Mouse (Mus musculus) forebrain, embryonic 15.5 days (tissue): ENCODE results near the gene Apol7e. TPM values are rescaled to one million over a fixed set of nuclear protein-coding genes. Genes with fewer than 3 reads are reported as not detected.

ENCODE experiments used
- ATAC-seq: fragments of 200-750 bp; cut with Nextera tagmentation; replicated peaks from 2 replicates; pipeline ENCODE4 v1.8.0; 2017; ENCODE audit warnings: mild to moderate bottlenecking, moderate TSS enrichment, moderate library complexity
- H3K27ac ChIP-seq: fragments of 300-500 bp; sonication (generic); replicated peaks from 2 replicates; pipeline ENCODE4 v1.5.1; 2015; ENCODE audit warnings: mild to moderate bottlenecking, inconsistent platforms
- H3K27me3 ChIP-seq: fragments of 300-500 bp; sonication (generic); 2 replicates; pipeline ENCODE4 v1.6.1; 2015; ENCODE audit warnings: inconsistent platforms
- H3K36me3 ChIP-seq: fragments of 300-500 bp; sonication (generic); 2 replicates; pipeline ENCODE4 v1.6.1; 2015; ENCODE audit warnings: mild to moderate bottlenecking, inconsistent platforms
- H3K4me1 ChIP-seq: fragments of 300-500 bp; sonication (generic); 2 replicates; pipeline ENCODE4 v1.6.1; 2015; ENCODE audit warnings: inconsistent platforms
- H3K4me2 ChIP-seq: fragments of 300-500 bp; sonication (generic); replicated peaks from 2 replicates; pipeline ENCODE4 v1.6.1; 2015; ENCODE audit warnings: mild to moderate bottlenecking, inconsistent platforms
- H3K4me3 ChIP-seq: fragments of 300-500 bp; sonication (generic); 2 replicates; pipeline ENCODE4 v1.5.1; 2015; ENCODE audit warnings: mild to moderate bottlenecking, inconsistent platforms
- H3K9ac ChIP-seq: fragments of 300-500 bp; sonication (generic); replicated peaks from 2 replicates; pipeline ENCODE4 v1.6.1; 2015; ENCODE audit warnings: mild to moderate bottlenecking, inconsistent platforms
- H3K9me3 ChIP-seq: fragments of 300-500 bp; sonication (generic); 2 replicates; pipeline ENCODE4 v1.6.1; 2016; ENCODE audit warnings: inconsistent platforms
- WGBS: fragments of 180-500 bp; shearing (Covaris S2); methylation state at CpG from one replicate; pipeline ENCODE4 v1.1.7; 2015; ENCODE audit warnings: mixed read lengths; 5-methylcytosine and 5-hydroxymethylcytosine counted together
- polyA plus RNA-seq: library from polyadenylated mRNA; unstranded; fragments of >200 nt; fragmentation: Nextera tagmentation; extraction: Ambion mirVana; gene quantifications from 2 replicates; pipeline ENCODE4 v1.2.1, GENCODE M21; 2015

Gene Apol7e
- polyA plus RNA-seq, 1 experiment from 2014 or later: not detected

DNA sequence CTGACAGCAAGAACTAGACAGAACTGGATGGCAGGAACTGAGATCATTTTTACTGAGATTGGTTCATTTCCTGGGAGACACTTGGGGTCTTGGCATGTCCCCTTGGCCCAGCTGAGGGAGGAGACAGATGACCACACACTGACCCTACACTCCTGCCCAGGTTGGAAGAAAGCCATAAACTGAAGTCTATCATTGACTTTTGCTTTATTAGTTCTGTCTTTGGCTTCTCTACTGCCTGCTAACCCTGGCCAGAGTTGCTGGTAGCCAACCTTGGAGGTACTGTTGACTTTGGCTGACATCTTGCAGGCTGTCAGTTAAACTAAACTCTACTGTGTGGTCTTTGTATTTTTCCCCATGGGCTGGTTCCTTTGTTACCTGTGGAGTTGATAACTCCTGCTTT lies 46.4 kb downstream of the Apol7e start:
- H3K9ac ChIP-seq: no peak overlapping the region
- H3K36me3 ChIP-seq: no peaks in the 10 kb centered on the region
- H3K4me1 ChIP-seq: no peaks in the 10 kb centered on the region
- no peak overlapping the region for H3K4me3 ChIP-seq
- no peaks in the 10 kb centered on the region for H3K9me3 ChIP-seq
- no peak overlapping the region for H3K27ac ChIP-seq
- ATAC-seq: no peak
- no peaks in the 10 kb centered on the region for H3K27me3 ChIP-seq
- H3K4me2 ChIP-seq: no peak overlapping the region

DNA sequence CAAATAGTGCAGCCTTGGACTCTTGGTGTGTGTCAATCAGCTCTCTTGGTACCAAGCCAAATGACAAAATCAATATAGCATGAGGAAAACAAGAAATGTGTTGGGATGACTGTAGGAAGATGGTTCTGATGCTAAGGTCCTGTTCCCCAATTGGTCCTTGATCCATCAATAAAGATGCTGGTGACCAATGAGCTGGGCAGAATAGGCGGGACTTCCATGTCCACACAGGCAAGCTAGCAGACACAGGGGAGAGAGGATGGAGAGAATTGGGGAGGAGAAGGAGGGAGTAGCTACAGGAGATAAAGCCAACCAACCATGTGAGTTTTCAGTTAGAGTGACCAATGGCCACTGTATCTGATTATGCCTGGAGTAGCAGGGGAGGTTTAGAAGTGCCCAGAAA lies 47.7 kb downstream of the Apol7e start:
- no peak overlapping the region for H3K27ac ChIP-seq
- no peak overlapping the region for H3K4me3 ChIP-seq
- no peaks in the 10 kb centered on the region for H3K36me3 ChIP-seq
- H3K4me2 ChIP-seq: no peak overlapping the region
- 96% methylated on average over 1 of the region's 1 CpGs for WGBS
- ATAC-seq: no peak
- no peaks in the 10 kb centered on the region for H3K9me3 ChIP-seq
- no peak overlapping the region for H3K9ac ChIP-seq
- H3K4me1 ChIP-seq: no peaks in the 10 kb centered on the region
- H3K27me3 ChIP-seq: no peaks in the 10 kb centered on the region

DNA sequence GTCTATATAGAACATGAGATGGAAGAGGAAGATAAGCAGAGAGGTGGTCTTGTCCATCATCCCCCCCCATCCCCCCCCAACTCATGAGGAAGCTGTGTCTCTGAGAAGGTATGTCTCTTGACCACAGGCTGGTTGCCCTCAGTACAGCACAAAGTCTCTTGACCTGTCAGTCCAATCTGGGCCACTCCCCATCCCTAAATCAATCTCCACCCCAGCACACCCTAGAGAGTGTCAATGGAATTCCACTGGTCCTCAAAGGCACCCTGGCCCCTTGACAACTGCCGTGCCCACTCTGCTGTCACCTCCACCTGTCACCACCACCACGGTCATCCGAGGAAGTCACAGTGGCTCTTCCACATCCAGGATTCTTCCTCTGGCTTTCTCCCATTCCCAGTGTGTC lies 49.8 kb downstream of the Apol7e start:
- no peak overlapping the region for H3K4me3 ChIP-seq
- no peak for ATAC-seq
- no peaks in the 10 kb centered on the region for H3K36me3 ChIP-seq
- no peaks in the 10 kb centered on the region for H3K27me3 ChIP-seq
- H3K9me3 ChIP-seq: no peaks in the 10 kb centered on the region
- no peak overlapping the region for H3K9ac ChIP-seq
- H3K4me2 ChIP-seq: no peak overlapping the region
- no peaks in the 10 kb centered on the region for H3K4me1 ChIP-seq
- WGBS: 99% methylated on average over 3 of the region's 3 CpGs
- no peak overlapping the region for H3K27ac ChIP-seq

DNA sequence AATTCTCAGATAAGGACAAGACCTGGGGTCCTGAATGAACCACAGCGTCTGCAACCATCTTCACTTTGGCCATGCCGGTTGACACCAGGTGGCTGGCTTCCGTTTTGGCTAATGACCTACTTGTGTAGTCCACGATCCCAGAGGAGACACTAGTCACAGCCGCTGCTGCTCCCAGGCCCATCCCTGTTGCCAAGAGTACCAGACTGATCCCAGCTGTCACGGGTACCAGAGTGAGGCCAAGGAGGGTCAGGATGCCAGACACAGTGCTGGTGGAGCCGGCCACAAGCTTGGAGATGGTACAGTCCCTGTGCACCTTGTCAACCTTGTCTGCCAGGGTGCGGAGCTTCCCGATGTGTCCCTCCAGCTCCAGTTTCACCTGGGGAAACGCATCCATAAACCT lies 51.1 kb downstream of the Apol7e start:
- Histone ChIP-seq H3K27me3 (no peaks in the 10 kb centered on the region), H3K9me3 (no peaks in the 10 kb centered on the region), H3K27ac (no peak overlapping the region), H3K9ac (no peak overlapping the region), H3K4me2 (no peak overlapping the region), H3K4me1 (no peaks in the 10 kb centered on the region), H3K36me3 (no peaks in the 10 kb centered on the region), H3K4me3 (no peak overlapping the region)
- 93% methylated on average over 10 of the region's 10 CpGs for WGBS
- no peak for ATAC-seq

DNA sequence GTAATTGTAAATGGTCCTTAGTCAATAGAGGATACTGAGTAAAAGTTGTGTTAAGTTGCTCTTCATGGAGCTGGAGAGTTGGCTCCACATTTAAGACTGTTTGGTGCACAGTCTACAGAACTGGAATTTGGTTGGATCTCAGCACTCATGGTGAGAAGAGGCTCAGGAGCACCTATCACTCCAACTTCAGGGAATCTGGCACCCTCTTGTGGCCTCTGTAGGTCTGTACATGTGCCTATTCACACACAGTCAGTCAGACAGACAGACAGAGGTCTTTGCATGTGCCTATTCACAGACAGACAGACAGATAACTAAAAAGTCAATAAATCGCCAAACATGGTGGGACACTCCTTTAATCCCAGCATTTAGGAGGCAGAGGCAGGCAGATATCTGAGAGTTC lies 51.8 kb downstream of the Apol7e start:
- 35% methylated on average over 1 of the region's 1 CpGs for WGBS
- Histone ChIP-seq H3K4me2 (no peak overlapping the region), H3K4me1 (no peaks in the 10 kb centered on the region), H3K27ac (no peak overlapping the region), H3K27me3 (no peaks in the 10 kb centered on the region), H3K36me3 (no peaks in the 10 kb centered on the region), H3K9me3 (no peaks in the 10 kb centered on the region), H3K4me3 (no peak overlapping the region), H3K9ac (no peak overlapping the region)
- no peak for ATAC-seq

DNA sequence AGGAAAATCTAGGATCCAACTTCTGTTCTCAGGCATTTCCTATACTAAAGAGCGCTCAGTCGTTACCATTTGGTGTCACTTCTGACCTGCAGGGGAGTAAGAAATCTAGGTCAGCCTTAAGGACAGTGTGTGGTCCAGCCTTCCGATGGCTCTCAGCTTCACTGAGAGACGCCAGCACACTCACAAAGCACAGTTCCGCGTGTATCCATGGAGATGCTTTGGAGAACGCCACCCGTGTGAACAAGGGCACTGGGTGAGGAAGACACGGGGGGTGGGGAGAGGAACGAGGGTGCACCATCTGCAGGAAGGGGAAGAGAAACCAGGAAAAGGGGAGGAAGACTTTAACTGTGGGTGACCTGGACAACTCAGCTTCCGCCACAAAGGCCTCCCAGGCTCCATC lies 53.8 kb downstream of the Apol7e start:
- Histone ChIP-seq H3K4me2 (no peak overlapping the region), H3K27ac (no peak overlapping the region), H3K4me3 (no peak overlapping the region), H3K27me3 (no peaks in the 10 kb centered on the region), H3K4me1 (no peaks in the 10 kb centered on the region), H3K9ac (no peak overlapping the region), H3K9me3 (no peaks in the 10 kb centered on the region), H3K36me3 (no peaks in the 10 kb centered on the region)
- ATAC-seq: no peak
- WGBS: 60% methylated on average over 11 of the region's 11 CpGs

DNA sequence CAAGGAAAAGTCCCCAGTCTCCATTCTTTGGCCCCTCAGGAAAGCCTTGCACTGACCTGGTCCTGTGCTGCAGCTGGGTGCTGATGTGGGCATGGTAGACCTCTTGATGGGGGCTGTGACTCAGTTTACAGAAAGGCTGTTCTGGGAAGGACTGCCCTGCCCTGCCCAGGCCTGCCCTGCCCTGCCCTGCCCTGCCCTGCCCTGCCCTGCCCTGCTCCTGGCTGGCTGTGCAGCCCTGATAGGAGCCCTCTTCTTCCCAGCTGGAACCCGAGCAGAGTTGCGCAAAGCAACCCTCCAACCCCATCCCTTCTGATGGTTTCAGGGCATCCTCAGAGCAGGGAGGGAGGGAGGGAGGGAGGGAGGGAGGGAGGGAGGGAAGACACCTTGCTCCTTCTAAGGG lies 56.5 kb downstream of the Apol7e start:
- H3K27me3 ChIP-seq: no peaks in the 10 kb centered on the region

DNA sequence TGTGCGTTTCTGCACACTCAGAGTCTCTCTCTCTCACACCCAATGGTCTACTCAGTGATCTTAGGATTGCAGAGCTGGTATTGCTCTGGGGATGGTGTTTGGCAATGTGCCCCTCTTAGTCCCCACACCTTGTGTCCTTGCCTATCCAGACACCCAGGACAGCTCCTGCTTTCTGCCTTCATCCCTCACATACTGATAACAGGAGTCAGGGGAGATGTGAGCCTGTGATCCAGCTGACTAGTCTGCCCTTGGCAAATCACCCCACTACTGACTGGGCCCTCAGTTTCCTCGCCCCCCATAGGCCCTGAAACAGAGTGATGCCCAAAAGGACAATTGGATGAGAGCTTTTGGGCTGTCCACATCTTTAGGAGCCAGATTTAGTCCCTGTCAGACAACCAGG lies 57.4 kb downstream of the Apol7e start:
- Histone ChIP-seq H3K9me3 (no peaks in the 10 kb centered on the region), H3K27ac (no peak overlapping the region), H3K4me2 (no peak overlapping the region), H3K4me1 (no peaks in the 10 kb centered on the region), H3K4me3 (no peak overlapping the region), H3K27me3 (no peaks in the 10 kb centered on the region), H3K9ac (no peak overlapping the region), H3K36me3 (peaks cover 7% of the 10 kb centered on the region; the same call in 1 of the 2 replicates)
- WGBS: 54% methylated on average over 2 of the region's 2 CpGs
- no peak for ATAC-seq

More for the DNA sequence above, 56.5 kb downstream of the Apol7e start:
- Histone ChIP-seq H3K4me1 (no peaks in the 10 kb centered on the region), H3K9me3 (no peaks in the 10 kb centered on the region), H3K36me3 (no peaks in the 10 kb centered on the region), H3K4me2 (no peak overlapping the region), H3K9ac (no peak overlapping the region), H3K4me3 (no peak overlapping the region), H3K27ac (no peak overlapping the region)
- WGBS: no CpG with 5 or more reads among the region's 2 CpGs
- ATAC-seq: no peak

DNA sequence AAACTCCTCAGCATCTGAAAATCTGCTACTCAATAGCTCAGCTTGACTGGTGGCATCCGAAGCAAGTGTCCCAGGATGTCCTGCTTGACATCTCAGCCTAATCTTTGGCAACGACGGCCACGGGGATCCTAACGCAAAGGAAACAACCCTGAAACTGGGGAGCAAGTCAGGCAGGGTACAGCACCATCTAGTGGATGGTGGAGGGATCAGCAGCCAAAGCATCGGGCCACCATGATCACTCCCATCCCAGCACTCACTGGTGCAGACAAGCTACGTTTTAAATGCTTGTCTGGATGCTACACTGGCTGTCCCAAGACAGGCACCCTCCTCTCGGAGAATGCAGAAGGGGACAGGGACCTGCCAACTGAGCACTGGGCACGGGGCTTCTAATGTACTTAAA lies 58.2 kb downstream of the Apol7e start, which contains the start of gene Apol8:
Apol8 (minus strand) TSS at position 156 of the 400 bp plus-strand sequence.
- H3K4me2 ChIP-seq: no peak within 1 kb of the TSS
- no peak for ATAC-seq
- WGBS: 6% methylated on average over 9 of the region's 9 CpGs
- H3K4me1 ChIP-seq: no peaks in the 10 kb centered on the region
- H3K27me3 ChIP-seq: no peaks in the 10 kb centered on the region
- H3K4me3 ChIP-seq: no peak within 1 kb of the TSS
- peaks cover 11% of the 10 kb centered on the region; the same call in 1 of the 2 replicates for H3K36me3 ChIP-seq
- no peak within 1 kb of the TSS for H3K9ac ChIP-seq
- no peaks in the 10 kb centered on the region for H3K9me3 ChIP-seq
- no peak within 1 kb of the TSS for H3K27ac ChIP-seq

DNA sequence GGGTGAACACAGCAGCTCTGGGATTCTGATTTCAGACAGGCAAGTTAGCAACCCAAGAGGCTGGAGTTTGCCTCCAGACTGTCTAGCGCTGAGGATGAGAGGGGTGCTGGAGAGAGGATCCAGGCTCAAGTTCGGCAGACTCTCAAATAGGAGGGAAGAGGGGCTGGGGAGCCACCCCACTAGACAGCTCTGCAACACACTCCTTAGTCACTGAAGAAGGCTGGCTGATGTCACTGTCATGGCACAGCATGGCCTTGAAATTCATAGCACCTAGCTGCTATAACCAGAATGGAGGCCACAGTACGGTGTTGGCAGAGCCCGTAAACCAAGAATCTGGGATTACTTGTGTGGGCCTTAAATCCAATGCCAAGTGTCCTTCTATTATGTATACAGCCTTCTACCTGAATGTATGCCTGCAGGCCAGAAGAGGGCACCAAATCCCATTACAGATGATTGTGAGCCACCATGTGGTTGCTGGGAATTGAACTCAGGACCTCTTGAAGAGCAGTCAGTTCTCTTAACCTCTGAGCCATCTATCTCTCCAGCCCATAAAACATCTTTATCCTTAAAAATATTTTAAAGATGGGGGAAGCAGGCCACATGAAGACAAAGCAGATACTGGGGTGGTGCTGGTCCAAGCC lies 59.0 kb downstream of the Apol7e start:
- Histone ChIP-seq H3K27me3 (no peaks in the 10 kb centered on the region), H3K4me2 (no peak overlapping the region), H3K9me3 (no peaks in the 10 kb centered on the region), H3K4me1 (no peaks in the 10 kb centered on the region), H3K27ac (no peak overlapping the region), H3K36me3 (peaks cover 19% of the 10 kb centered on the region), H3K4me3 (no peak overlapping the region), H3K9ac (no peak overlapping the region)
- ATAC-seq: no peak
- 77% methylated on average over 4 of the region's 4 CpGs for WGBS

DNA sequence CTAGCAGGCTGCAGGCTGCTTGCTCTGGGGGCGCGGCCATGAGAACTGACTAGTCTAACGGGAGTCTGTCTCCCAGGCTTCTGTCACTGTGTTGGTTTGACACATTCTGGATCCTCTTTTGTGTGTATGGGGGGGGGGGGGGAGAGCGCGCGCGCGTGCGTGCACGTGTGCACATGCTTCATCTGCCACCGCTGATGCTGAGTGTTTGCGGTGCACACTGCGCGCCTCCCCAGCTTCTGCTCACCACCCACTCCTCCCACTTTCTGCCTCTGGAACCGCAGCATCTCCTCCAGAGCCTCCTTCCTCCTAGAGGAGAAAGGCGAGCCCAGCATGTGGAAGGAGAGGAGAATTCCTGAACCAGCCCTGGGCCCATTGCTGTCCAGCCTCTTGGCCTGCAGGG lies 61.4 kb downstream of the Apol7e start:
- Histone ChIP-seq H3K9ac (no peak overlapping the region), H3K4me3 (no peak overlapping the region), H3K36me3 (peaks cover 34% of the 10 kb centered on the region), H3K4me1 (no peaks in the 10 kb centered on the region), H3K27me3 (no peaks in the 10 kb centered on the region), H3K27ac (no peak overlapping the region), H3K4me2 (no peak overlapping the region), H3K9me3 (no peaks in the 10 kb centered on the region)
- WGBS: 89% methylated on average over 16 of the region's 16 CpGs
- no peak for ATAC-seq

DNA sequence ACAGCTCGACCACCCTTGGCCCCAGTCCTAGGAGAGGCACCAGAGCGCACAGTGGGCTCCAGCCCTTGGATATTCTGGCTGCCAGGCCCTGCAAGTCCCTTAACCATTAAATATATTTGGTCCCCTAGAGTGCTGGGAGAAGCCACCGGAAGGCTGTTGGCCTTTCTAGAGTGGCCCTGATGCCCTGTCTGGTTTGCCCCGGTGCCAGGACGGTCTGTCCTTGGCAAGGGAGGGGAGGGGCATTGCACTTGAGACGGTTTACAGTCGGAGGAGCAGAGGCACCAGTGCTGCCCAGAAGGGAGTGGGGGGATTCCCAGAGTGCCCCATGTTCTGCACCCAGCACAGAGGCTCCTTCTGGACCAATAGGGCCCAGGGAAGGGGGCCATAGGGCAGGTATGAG lies 62.4 kb downstream of the Apol7e start:
- Histone ChIP-seq H3K36me3 (peaks cover 43% of the 10 kb centered on the region), H3K27ac (no peak overlapping the region), H3K27me3 (no peaks in the 10 kb centered on the region), H3K9me3 (no peaks in the 10 kb centered on the region), H3K4me3 (no peak overlapping the region), H3K4me1 (no peaks in the 10 kb centered on the region), H3K9ac (no peak overlapping the region), H3K4me2 (no peak overlapping the region)
- no peak for ATAC-seq
- 93% methylated on average over 7 of the region's 7 CpGs for WGBS
